Mouse (Mus musculus) embryonic facial prominence, embryonic 12.5 days (tissue): ENCODE results near the gene Gm17662. TPM values are rescaled to one million over a fixed set of nuclear protein-coding genes. Genes with fewer than 3 reads are reported as not detected.

Experiments used
- ATAC-seq: fragments of 200-750 bp; cut with Nextera tagmentation; 2 replicates; pipeline ENCODE4 v1.8.0; 2017; ENCODE audit not compliant: insufficient number of reproducible peaks, insufficient read depth, low FRiP score, low TSS enrichment
- H3K27ac ChIP-seq: fragments of 300-500 bp; sonication (generic); 2 replicates; pipeline ENCODE4 v1.5.1; 2016; ENCODE audit warnings: mild to moderate bottlenecking
- H3K27me3 ChIP-seq: fragments of 300-500 bp; sonication (generic); 2 replicates; pipeline ENCODE4 v1.6.1; 2016; ENCODE audit warnings: mild to moderate bottlenecking, moderate library complexity
- H3K36me3 ChIP-seq: fragments of 300-500 bp; sonication (generic); 2 replicates; pipeline ENCODE4 v1.6.1; 2016; ENCODE audit warnings: mild to moderate bottlenecking
- H3K4me1 ChIP-seq: fragments of 300-500 bp; sonication (generic); 2 replicates; pipeline ENCODE4 v1.6.1; 2016
- H3K4me2 ChIP-seq: fragments of 300-500 bp; sonication (generic); replicated peaks from 2 replicates; pipeline ENCODE4 v1.6.1; 2016; ENCODE audit warnings: mild to moderate bottlenecking, moderate library complexity
- H3K4me3 ChIP-seq: fragments of 300-500 bp; sonication (generic); 2 replicates; pipeline ENCODE4 v1.5.1; 2016; ENCODE audit warnings: mild to moderate bottlenecking
- H3K9ac ChIP-seq: fragments of 300-500 bp; sonication (generic); 2 replicates; pipeline ENCODE4 v1.6.1; 2016; ENCODE audit warnings: mild to moderate bottlenecking, moderate library complexity
- H3K9me3 ChIP-seq: fragments of 300-500 bp; sonication (generic); 2 replicates; pipeline ENCODE4 v1.6.1; 2016; ENCODE audit warnings: mild to moderate bottlenecking, moderate library complexity
- WGBS: fragments of 180-500 bp; shearing (Covaris S2); methylation state at CpG from one replicate; pipeline ENCODE4 v1.1.7; 2016; 5-methylcytosine and 5-hydroxymethylcytosine counted together
- polyA plus RNA-seq: library from polyadenylated mRNA; unstranded; fragments of >200 nt; fragmentation: Nextera tagmentation; extraction: Ambion mirVana; gene quantifications from 2 replicates; pipeline ENCODE4 v1.2.1, GENCODE M21; 2016

Gene Gm17662
- polyA plus RNA-seq, 1 experiment from 2014 or later = not detected

DNA sequence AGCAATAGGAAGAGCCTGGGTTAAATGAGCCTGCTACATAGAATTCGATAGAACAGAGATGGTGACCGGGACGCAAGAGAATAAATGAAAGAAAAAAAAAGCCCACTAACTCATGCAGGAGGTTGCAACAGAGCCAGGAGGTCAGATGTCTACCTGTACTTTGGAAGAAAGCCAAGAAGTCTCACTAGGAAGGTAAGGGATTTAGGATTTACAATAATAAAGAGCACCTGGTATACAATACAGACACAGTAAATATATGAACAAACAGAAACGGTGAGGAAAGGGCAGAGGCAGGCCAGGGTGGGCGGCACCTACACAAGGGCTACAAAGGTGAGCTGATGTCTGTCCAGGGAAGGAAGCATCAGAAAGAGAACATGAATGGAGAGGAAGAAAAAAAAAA, 14.9 kb upstream of the Gm17662 start:
- WGBS = 83% methylated on average over 5 of the region's 5 CpGs
- no peaks in the 10 kb centered on the region for H3K4me1 ChIP-seq
- no peak overlapping the region for H3K9ac ChIP-seq
- H3K27me3 ChIP-seq = no peaks in the 10 kb centered on the region
- H3K27ac ChIP-seq = no peak overlapping the region
- no peak overlapping the region for H3K4me3 ChIP-seq
- H3K4me2 ChIP-seq = no peak overlapping the region
- ATAC-seq = no peak
- no peaks in the 10 kb centered on the region for H3K36me3 ChIP-seq
- no peaks in the 10 kb centered on the region for H3K9me3 ChIP-seq

DNA sequence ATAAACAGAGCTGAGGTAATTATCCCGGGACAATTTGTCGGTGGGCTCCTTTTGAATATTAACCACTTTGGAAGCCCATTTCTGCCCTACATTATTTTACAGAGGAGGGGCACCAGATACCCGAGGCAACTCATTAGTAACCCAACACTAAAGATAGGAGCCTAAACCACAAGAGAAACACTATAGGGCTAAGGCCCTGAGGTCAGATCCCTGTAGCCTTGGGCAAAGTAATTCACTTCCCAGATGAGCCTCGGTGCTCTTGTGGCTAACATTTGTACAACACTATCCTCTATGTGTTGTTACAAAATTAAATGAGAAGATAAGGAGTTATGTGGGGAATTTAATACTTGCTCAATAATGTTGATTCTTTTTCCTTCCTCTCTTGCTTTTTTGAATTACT, 13.6 kb upstream of the Gm17662 start:
- ATAC-seq = no peak

DNA sequence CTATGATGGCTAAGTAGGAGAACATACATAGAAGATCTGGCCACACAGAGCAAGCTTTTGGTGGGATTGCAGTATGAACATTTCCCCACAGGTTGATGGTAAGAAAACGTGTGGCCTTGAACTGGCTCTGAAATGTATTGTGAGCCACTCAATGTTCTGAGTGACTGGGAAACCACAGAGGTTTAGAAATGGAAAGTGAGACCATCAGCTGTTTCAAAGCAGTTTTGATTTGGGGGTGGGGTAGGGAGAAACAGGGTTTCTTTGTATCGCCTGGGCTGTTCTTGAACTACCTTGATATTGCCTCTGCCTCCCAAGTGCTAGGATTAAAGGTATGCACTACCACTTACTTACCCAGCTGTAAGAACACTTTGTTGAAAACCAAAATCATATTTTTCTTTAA, 1.9 kb upstream of the Gm17662 start:
- Histone ChIP-seq H3K4me2 (no peak overlapping the region), H3K36me3 (no peaks in the 10 kb centered on the region), H3K27ac (no peak overlapping the region), H3K4me1 (no peaks in the 10 kb centered on the region), H3K9me3 (no peaks in the 10 kb centered on the region), H3K4me3 (no peak overlapping the region), H3K9ac (no peak overlapping the region), H3K27me3 (no peaks in the 10 kb centered on the region)
- no peak for ATAC-seq
- 69% methylated on average over 2 of the region's 2 CpGs for WGBS

More for the DNA sequence above, 13.6 kb upstream of the Gm17662 start:
- Histone ChIP-seq H3K27ac (no peak overlapping the region), H3K27me3 (no peaks in the 10 kb centered on the region), H3K9me3 (no peaks in the 10 kb centered on the region), H3K4me2 (no peak overlapping the region), H3K36me3 (no peaks in the 10 kb centered on the region), H3K4me3 (no peak overlapping the region), H3K9ac (no peak overlapping the region), H3K4me1 (no peaks in the 10 kb centered on the region)
- WGBS = 33% methylated on average over 4 of the region's 4 CpGs

DNA sequence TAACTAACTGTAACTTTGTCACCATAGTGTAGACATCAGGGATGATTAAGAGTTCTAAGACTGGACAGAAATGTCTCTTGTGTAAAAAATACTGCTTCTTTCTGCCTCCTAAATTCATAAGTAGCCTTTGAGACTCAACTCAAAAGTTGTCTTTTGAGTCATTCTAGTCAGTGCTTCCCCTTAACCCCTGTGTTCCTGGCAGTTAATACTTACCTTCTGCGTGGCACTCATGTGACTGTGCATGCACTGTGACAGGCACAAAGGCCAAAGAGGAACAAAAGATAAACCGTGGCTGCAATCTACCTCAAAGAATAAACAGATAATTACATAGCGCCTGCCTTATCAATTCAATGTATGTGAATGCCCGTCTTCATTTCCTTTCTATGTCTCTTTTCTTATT, 694 bp downstream of the Gm17662 start:
- Histone ChIP-seq H3K27ac (no peak overlapping the region), H3K27me3 (no peaks in the 10 kb centered on the region), H3K36me3 (no peaks in the 10 kb centered on the region), H3K4me2 (no peak overlapping the region), H3K4me3 (no peak overlapping the region), H3K9me3 (no peaks in the 10 kb centered on the region), H3K4me1 (no peaks in the 10 kb centered on the region), H3K9ac (no peak overlapping the region)
- 79% methylated on average over 4 of the region's 4 CpGs for WGBS
- no peak for ATAC-seq

DNA sequence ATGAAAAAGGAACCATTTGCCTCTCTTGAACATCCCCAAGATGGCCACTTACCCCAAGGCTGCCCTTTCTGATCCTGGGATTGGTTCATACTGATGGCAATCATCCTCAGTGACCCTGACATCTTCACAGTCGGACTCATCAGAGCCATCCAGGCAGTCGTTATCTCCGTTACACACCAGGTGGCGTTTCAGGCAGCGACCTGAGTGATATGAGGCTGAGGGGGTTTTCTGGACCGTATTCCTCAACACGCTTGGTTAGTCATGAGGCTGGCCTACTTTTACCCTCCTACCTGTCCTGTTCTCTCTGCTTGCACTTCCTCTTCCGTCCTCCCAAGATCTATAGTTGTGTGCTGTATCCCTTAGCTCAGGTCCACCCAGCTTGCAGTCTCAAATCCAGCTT, 4.1 kb downstream of the Gm17662 start:
- peaks cover 17% of the 10 kb centered on the region; the same call in 1 of the 2 replicates for H3K4me1 ChIP-seq
- no peak overlapping the region for H3K4me3 ChIP-seq
- H3K4me2 ChIP-seq = no peak overlapping the region
- 82% methylated on average over 8 of the region's 8 CpGs for WGBS
- no peaks in the 10 kb centered on the region for H3K9me3 ChIP-seq
- H3K36me3 ChIP-seq = no peaks in the 10 kb centered on the region
- H3K27ac ChIP-seq = no peak overlapping the region
- no peaks in the 10 kb centered on the region for H3K27me3 ChIP-seq
- no peak overlapping the region for H3K9ac ChIP-seq
- ATAC-seq = no peak

DNA sequence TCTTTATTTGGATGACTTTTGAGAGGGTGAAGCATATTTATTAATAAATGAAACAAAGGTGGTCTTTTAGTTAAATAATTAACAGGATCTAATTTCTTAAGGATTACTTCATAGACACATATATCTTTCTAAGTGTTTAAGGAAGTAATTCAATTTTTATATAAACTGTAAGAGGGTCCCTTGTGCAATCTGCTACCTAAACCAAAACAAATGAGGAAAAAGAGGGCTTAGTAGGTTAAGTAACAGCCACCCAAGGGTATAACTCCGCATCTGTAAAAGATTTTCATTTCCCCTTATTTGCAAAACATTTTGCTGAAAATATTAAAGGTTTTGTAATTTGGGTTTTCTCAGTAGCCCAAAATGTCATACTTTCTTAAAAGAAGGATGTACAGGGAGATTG, 7.3 kb downstream of the Gm17662 start:
- no peak overlapping the region for H3K27ac ChIP-seq
- WGBS = 62% methylated on average over 1 of the region's 1 CpGs
- no peaks in the 10 kb centered on the region for H3K36me3 ChIP-seq
- H3K4me2 ChIP-seq = no peak overlapping the region
- no peak overlapping the region for H3K9ac ChIP-seq
- H3K4me1 ChIP-seq = peaks cover 17% of the 10 kb centered on the region; the same call in 1 of the 2 replicates
- no peaks in the 10 kb centered on the region for H3K27me3 ChIP-seq
- no peak for ATAC-seq
- no peak overlapping the region for H3K4me3 ChIP-seq
- no peaks in the 10 kb centered on the region for H3K9me3 ChIP-seq

DNA sequence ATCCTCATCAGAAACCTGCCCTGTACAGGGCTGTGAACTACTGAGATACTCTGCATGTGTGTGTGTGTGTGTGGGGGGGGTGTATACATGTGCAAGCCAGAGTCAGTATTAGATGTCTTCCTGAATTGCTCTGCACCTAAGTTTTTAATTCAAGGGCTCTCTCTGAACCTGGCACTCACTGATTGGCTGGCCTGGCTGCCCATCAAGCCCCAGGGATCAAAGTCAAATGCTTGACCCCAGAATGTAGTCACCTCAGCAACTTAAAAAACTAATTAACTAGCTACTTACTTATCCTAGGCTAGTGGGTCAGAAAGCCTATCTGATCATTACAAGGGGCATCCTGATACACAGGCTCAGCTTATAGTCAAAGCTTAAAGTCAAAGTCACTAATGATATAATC, 12.5 kb downstream of the Gm17662 start:
- Histone ChIP-seq H3K4me1 (peaks cover 16% of the 10 kb centered on the region; the same call in 1 of the 2 replicates), H3K4me3 (no peak overlapping the region), H3K27me3 (no peaks in the 10 kb centered on the region), H3K4me2 (no peak overlapping the region), H3K36me3 (no peaks in the 10 kb centered on the region), H3K9me3 (no peaks in the 10 kb centered on the region), H3K9ac (no peak overlapping the region), H3K27ac (no peak overlapping the region)
- no peak for ATAC-seq

DNA sequence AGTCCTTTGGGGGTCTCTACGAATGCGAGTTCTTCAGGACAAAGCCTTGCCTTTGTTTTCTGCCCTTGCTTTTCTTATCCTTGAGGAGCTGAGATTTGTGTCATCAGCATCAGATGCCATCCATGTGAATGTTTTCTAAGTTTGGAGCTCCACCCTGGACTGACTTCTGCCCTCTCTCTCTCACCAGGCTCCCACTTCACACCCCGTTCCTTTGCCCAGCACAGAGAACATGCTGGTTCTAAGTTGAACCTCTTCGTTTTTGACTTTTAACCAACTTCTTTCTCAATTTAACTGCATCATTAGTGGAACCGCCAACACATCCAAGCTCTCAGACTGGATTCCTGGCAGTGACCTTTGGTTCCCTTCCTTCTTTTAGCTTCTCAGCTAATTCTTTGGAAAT, 13.1 kb downstream of the Gm17662 start:
- Histone ChIP-seq H3K36me3 (no peaks in the 10 kb centered on the region), H3K4me3 (no peak overlapping the region), H3K4me2 (no peak overlapping the region), H3K9ac (no peak overlapping the region), H3K27me3 (no peaks in the 10 kb centered on the region), H3K27ac (no peak overlapping the region), H3K4me1 (peaks cover 10% of the 10 kb centered on the region; the same call in 1 of the 2 replicates), H3K9me3 (no peaks in the 10 kb centered on the region)
- no peak for ATAC-seq
- 85% methylated on average over 5 of the region's 5 CpGs for WGBS

DNA sequence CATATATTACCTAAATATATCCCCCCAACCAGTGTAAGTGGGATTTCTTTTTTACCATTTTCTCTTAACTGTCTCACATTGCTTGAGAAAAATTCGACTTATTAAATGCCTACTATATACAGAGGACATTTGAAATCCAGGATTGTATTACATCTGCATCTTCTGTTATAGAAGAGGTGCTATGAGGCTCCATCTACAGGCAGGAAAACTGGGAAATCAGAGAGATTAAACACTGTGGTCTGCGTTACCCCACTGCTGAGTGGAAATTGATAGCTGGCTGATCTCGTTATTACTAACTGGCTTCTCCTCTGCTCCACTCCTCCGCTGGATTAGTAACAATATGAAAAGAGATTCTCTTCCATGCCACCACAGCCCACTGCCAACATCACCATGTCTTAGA, 18.7 kb downstream of the Gm17662 start:
- ATAC-seq = no peak
- 65% methylated on average over 4 of the region's 4 CpGs for WGBS
- H3K27ac ChIP-seq = no peak overlapping the region
- no peaks in the 10 kb centered on the region for H3K27me3 ChIP-seq
- H3K9ac ChIP-seq = no peak overlapping the region
- no peaks in the 10 kb centered on the region for H3K9me3 ChIP-seq
- no peak overlapping the region for H3K4me3 ChIP-seq
- no peaks in the 10 kb centered on the region for H3K36me3 ChIP-seq
- H3K4me1 ChIP-seq = no peaks in the 10 kb centered on the region
- H3K4me2 ChIP-seq = no peak overlapping the region

DNA sequence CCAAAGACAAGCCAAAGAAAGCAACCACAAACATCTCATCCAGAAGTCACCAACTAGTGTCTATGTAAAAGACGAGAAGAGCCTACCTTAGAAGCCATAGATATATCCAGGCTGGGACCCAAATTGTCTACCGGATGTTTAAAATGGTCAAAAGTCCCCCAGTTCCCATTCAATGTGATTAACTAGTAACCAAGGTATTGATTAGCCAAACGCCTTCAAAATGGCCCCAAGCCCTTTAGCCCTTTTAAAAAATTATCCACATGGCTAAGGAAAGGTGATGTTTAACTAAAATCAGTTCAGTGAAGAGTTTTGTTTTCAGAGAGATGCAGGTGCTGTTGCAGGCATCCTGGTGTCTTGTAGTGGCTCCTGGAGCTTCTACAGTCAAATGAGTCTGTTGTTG, 19.2 kb downstream of the Gm17662 start, which contains the start of gene C8a:
Gene C8a, minus strand, starts transcription at position 76 of the 400 bp plus-strand sequence.
- Histone ChIP-seq H3K36me3 (no peaks in the 10 kb centered on the region), H3K4me3 (no peak within 1 kb of the TSS), H3K9me3 (no peaks in the 10 kb centered on the region), H3K9ac (no peak within 1 kb of the TSS), H3K27ac (no peak within 1 kb of the TSS), H3K27me3 (no peaks in the 10 kb centered on the region), H3K4me1 (no peaks in the 10 kb centered on the region), H3K4me2 (no peak within 1 kb of the TSS)
- no peak for ATAC-seq
- 88% methylated on average over 3 of the region's 3 CpGs for WGBS

DNA sequence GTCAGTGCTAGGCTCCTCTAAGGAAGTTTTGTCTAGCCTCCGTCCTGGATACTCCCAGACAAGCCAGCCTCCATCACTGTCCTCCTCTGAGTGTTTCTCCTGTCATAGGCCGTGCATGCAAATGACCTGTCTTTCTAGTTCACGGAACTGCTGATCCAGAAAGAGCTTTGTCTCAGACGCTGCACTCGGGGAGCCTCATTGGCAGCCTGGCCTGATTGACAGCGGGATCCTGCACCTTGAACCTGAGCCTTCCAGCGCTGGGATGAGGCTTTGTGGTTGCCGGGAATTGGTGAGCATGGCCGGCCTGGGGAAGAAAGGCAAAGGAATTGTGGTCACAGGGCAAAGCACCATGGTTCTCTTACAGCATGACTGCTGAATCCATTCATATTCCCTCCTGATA, 30.4 kb downstream of the Gm17662 start:
- H3K4me1 ChIP-seq = peaks cover 3% of the 10 kb centered on the region; the same call in 1 of the 2 replicates
- no peaks in the 10 kb centered on the region for H3K9me3 ChIP-seq
- H3K4me3 ChIP-seq = no peak overlapping the region
- no peak overlapping the region for H3K9ac ChIP-seq
- H3K4me2 ChIP-seq = no peak overlapping the region
- no peaks in the 10 kb centered on the region for H3K36me3 ChIP-seq
- ATAC-seq = no peak
- H3K27me3 ChIP-seq = 0 out of 2 replicates have a peak, but pooled peaks cover 3% of the 10 kb centered on the region
- WGBS = 65% methylated on average over 9 of the region's 9 CpGs
- no peak overlapping the region for H3K27ac ChIP-seq

DNA sequence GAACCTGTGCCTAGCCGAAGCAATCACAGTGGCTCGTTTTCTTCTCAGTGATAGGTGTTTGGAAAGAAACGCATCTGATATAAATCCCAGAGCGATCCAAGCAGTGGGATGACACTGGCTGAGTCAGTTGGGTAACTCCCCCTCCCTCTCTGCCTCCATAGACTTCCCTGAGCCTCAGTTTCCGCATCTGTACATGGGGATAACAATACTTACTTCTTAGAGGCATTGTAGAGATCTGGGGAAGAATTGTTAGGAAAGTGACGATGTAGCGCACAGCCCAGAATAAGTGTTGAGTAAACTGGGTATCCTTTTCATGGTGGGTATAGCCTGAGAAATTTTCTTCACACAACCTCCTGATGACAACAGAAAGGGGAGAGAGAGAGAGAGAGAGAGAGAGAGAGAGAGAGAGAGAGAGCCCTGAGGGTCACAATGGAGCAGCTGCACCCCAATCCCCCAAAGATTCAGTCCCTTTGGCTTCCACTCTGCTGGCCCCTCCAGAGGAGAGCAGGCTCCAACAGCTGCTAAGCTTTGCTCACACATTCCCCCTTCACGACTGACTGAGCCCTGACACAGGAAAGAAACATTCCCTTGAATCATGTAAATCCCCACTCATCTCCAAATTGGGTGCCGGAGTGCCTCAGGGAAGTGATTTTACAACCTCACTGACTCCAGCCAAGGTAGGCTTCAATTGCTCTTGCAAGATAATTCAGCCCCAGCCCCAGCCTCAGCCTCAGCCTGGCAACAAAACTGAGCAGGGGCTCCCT, 31.6 kb downstream of the Gm17662 start:
- Histone ChIP-seq H3K9me3 (no peaks in the 10 kb centered on the region), H3K4me2 (no peak overlapping the region), H3K4me3 (no peak overlapping the region), H3K4me1 (peaks cover 3% of the 10 kb centered on the region; the same call in 1 of the 2 replicates), H3K27me3 (0 out of 2 replicates have a peak, but pooled peaks cover 3% of the 10 kb centered on the region), H3K9ac (no peak overlapping the region), H3K27ac (no peak overlapping the region), H3K36me3 (no peaks in the 10 kb centered on the region)
- 77% methylated on average over 9 of the region's 9 CpGs for WGBS
- no peak for ATAC-seq
